Mouse (Mus musculus) cerebellum, postnatal 10 days (tissue): ENCODE results near the gene Pdia5.
A peak's percentile ranks its signal among the peaks of the same experiment; 100 is the strongest.

Experiments
- DNase-seq, 2 experiments: peaks; one replicate each; pipeline ENCODE4 v3.0.0; 2021; ENCODE audit warnings: mixed read lengths in 2 of 2

Pdia5 gene

GRCm38 (mm10) chr16:35431608-35432007 is 59.1 kb downstream of the Pdia5 start:
- no peak for DNase-seq

- peak; percentile 30 to 39 for DNase-seq
Observed at GRCm38 (mm10) chr16:35424926-35425325, 65.7 kb downstream of the Pdia5 start.

GRCm38 (mm10) chr16:35423250-35424139 is 67.2 kb downstream of the Pdia5 start:
- DNase-seq, result peak; percentile 50 to 58

- no peak for DNase-seq
Observed at GRCm38 (mm10) chr16:35422705-35423104, 68.0 kb downstream of the Pdia5 start.

DNA sequence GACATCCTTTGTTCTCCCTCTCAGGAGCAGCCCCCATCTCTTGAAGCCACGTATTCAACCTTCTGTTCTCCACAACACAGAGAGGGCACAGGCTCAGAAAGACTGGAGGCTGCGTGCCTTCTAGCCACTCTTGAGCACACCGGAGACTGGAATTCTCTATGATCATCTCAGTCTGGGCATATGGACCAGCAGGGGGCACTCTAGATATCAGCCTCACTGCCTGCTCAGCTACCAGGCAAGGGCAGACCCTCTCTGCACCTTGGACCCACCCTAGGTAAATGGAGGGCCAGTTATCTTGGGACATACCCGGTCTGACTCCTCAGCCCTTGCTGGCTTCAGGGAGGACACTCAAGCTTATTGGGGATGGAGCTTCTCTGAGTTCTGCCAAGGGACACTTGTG is 68.5 kb downstream of the Pdia5 start:
- DNase-seq, result peak; percentile 63 to 66

GRCm38 (mm10) chr16:35414616-35415015 is 76.1 kb downstream of the Pdia5 start:
- DNase-seq, result no peak

- DNase-seq, result no peak
Observed at GRCm38 (mm10) chr16:35406706-35407105, 84.0 kb downstream of the Pdia5 start.

DNA sequence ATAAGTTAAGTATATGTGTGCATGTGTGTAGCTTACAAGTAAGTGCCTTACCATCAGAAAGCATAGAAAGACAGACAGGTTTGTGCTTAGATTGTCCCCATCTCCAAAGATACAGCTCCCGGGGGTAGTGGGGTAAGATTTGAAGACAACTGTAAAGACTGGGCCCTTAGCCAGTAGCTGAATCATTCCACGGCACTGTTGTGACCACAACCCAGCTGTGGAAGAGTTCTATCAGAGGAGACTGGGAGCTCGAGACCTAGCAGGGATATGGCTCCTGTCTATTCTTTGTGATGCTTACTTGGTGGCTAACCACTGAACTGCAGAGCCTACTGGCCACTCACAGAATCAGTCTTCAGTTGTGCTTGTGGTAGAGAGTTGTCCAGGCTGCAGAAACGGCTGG is 84.5 kb downstream of the Pdia5 start:
- no peak for DNase-seq

DNA sequence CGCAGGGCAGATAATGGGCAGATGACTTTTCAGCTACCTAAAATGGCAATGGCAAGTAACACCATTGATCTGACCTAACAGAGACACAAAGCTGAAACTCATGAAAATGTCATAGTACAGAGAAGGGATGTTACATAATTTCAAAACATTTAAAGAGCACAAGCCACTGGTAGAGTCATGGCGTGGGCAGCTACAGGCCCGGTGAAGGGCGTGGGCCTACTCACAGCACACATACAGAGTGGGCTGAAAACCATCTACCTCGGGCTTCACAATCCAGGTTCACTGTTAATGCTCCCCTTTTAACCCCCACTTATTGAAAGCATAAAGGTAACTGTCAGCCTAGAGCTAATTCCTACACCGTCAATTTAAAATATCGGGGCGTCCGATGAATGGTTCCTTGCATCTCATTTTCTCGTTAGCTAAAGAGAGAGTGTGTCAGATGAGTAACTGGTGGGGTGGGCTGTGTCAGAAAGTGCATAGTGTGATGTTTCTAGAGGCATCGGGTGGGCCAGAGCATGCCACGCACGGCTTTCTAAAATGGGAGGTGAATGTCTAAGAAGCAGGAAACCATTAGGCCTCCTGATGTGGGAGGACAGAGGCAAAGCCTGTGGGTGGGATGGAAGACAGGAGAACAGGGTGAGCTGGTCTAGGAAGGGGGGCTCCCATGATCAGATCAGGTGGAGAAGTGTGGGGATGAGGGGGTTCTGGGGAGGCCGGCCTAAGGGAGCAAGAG is 85.2 kb downstream of the Pdia5 start:
- no peak for DNase-seq

- no peak for DNase-seq
Observed at GRCm38 (mm10) chr16:35404864-35405263, 85.8 kb downstream of the Pdia5 start.

DNA sequence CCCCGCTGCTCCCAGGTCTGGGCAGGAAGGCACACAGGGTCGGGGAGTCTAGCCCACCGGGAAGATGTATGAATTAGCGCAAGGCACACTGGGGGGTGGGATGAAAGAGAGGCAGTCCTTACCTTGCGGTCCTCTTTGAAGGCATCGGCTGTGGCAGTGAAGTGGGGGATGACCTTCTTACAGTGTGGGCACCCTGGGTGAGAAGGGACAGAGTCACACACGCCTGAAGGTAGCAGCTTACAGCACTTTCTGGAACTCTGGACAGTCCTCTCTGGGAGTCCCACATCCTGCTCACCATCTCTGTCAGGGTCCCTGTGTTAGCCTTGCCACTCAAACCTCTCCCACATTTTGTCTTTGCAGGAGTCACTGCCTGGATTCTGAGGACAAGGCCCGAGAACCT is 86.8 kb downstream of the Pdia5 start:
- DNase-seq, result no peak

DNA sequence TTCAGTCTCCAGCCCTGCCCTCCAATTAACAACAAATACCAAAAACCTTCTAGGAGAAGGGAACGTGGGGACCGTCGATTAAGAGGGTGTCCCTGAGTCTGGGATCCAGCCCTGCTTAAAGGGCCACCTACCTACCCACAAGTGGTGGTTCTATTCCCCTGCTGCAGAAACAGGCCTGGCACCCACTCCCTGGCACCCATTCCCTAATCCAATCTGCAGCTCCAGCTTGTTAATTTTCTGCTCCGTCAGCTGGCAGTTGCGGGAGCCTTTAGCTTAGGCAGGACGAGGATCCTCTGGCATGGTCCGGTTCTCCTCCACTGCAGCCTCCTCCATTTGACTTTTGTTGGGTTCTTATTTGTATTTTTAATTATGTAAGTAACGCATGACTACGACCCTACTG is 87.3 kb downstream of the Pdia5 start:
- DNase-seq, result peak in 1 of 2 experiments; percentile 50

DNA sequence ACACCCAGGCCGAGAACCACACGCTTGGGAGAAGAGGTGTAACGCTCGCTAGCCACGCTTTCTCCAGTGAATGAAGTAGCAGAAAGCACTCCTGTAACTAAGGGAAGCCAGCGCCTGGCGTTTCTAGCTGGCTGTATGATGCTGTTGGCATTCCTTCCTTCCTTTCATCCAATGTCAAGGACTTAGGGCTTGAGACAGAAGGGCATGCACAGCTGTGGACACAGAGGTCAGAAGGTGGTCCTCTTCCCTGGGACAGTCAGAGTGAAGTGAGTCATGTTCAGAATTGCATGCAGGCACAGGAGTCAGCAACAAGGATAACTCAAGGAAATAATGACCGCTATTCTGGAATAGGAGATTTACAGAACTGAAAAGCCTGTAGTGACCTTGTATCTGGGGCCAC is 97.9 kb downstream of the Pdia5 start:
- no peak for DNase-seq

- no peak for DNase-seq
Observed at GRCm38 (mm10) chr16:35385654-35386053, 105.0 kb downstream of the Pdia5 start.

- no peak for DNase-seq
Observed at GRCm38 (mm10) chr16:35380048-35380447, 110.6 kb downstream of the Pdia5 start.

DNA sequence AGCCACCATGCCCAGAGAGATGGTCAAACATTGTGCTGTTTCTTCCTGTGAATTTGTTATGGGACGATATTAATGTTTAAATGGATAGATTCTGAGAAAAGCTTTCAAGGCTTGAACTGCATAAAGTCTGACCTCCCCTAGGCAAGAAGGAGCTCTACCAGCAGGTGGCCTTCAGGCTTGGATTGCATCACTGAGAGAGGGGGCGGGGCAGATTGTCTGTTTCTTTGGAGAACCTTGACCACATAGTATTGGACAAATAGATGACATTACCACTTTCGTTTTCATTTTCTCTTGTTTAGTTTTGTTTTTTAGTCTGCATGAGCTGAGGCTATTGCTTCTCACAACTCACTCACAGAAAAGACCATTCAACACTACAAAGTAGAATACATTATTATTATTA is 111.3 kb downstream of the Pdia5 start:
- no peak for DNase-seq

- no peak for DNase-seq
Observed at GRCm38 (mm10) chr16:35364063-35364428, 126.6 kb downstream of the Pdia5 start.

- peak; percentile 99 for DNase-seq
Observed at GRCm38 (mm10) chr16:35363150-35364062, 127.3 kb downstream of the Pdia5 start, which contains the start of gene Sec22a. TSS of gene Sec22a (minus strand) at chr16:35363918.

GRCm38 (mm10) chr16:35362221-35362620 is 128.5 kb downstream of the Pdia5 start:
- DNase-seq, result no peak

DNA sequence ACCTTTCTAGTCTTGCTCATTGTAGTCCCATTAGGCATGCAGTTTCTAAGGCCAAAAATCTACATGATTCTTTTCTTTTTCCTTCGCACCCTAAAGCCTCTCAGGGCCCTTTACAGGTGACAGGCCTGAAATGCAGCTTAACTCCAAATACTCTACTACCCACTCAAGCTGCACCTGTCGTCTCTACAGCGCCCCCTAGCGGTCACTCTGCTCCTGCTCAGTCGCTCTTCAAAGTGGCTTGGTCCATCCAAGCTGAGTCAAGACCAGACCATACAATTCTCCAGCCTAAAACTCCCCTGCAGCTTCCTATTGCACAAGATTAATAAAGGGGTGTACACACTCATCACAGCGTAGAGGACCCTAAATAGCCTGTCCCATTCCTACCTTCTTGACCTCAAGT is 130.1 kb downstream of the Pdia5 start:
- DNase-seq, result peak; percentile 74 to 82

DNA sequence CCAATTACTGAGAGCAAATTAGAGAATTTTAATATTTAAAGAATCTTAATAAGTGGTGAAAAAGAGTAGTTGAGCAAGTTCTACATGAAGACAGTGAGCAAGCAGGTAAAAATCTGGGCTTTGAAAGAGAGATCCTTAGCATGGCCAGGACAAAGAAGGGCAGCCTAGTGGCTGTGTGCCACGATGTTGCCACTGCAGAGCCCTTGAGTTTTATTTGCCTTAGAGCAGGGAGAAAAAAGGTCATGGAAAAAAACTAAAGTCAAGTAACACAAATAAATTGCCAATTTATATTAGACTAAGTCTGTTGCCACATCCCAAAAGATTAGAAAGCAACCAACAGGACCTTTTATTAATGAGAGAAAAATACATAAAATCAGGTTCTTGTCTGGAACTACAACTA is 133.2 kb downstream of the Pdia5 start:
- no peak for DNase-seq
